Mouse (Mus musculus): ENCODE results near the gene Uqcc2. TPM values are rescaled to one million over a fixed set of nuclear protein-coding genes. Genes with fewer than 3 reads are reported as not detected.

Uqcc2 gene
- polyA plus RNA-seq, 1 experiment from 2014 or later: 385 TPM

- Histone ChIP-seq H3K27ac (ENCODE audit: low read depth, low read length) (no peak overlapping the region), H3K27me3 (replicated peaks; ENCODE audit: control insufficient read depth, insufficient read depth, low read length) (no peaks in the 10 kb centered on the region), H3K4me3 (ENCODE audit: low read depth, low read length) (no peak overlapping the region), H3K36me3 (ENCODE audit: control insufficient read depth, insufficient read depth, low read length) (no peaks in the 10 kb centered on the region), H3K9ac (ENCODE audit: low read length) (no peak overlapping the region), H3K4me1 (ENCODE audit: control insufficient read depth, insufficient read depth, low read length) (peaks cover 9% of the 10 kb centered on the region; the same call in 1 of the 2 replicates), H3K4me2 (ENCODE audit: low read length) (no peak overlapping the region), H3K9me3 (replicated peaks; ENCODE audit: control insufficient read depth, low read length) (no peaks in the 10 kb centered on the region)
- ATAC-seq: peak; percentile 68
- WGBS: 20% methylated on average over 14 of the region's 14 CpGs
- DNase-seq (ENCODE audit: low spot score): peak; percentile 50
Observed at GRCm38 (mm10) chr17:27175196-27175874, 41.6 kb upstream of the Uqcc2 start.

DNA sequence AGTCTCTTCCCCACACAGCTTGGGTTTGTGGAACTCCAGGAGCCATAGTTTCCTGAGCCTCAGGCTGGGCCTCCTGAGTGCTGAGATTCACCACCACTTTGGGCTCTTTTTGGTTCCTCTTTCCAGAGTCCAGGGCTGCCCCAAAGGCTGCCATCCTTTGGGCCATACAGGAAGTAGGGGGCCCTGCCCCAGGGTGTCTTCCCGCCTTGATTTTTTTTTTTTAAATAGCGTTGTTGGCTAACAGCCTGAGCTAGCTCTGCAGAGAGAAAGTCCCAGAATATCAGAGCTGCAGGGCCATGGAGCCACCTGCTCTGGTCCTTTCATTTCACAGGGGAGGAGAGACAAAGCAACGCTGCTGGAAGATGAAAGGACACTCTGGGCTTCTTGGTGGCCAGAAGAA is 40.0 kb upstream of the Uqcc2 start:
- no peaks in the 10 kb centered on the region for H3K9me3 ChIP-seq (replicated peaks; ENCODE audit: control insufficient read depth, low read length)
- no peak overlapping the region for H3K9ac ChIP-seq (ENCODE audit: low read length)
- H3K4me1 ChIP-seq (ENCODE audit: control insufficient read depth, insufficient read depth, low read length): peaks cover 9% of the 10 kb centered on the region; the same call in 1 of the 2 replicates
- no peak overlapping the region for H3K4me2 ChIP-seq (ENCODE audit: low read length)
- no peak for DNase-seq (ENCODE audit: low spot score)
- no peaks in the 10 kb centered on the region for H3K36me3 ChIP-seq (ENCODE audit: control insufficient read depth, insufficient read depth, low read length)
- no peak for ATAC-seq
- no peak overlapping the region for H3K4me3 ChIP-seq (ENCODE audit: low read depth, low read length)
- 66% methylated on average over 3 of the region's 3 CpGs for WGBS
- no peak overlapping the region for H3K27ac ChIP-seq (ENCODE audit: low read depth, low read length)
- no peaks in the 10 kb centered on the region for H3K27me3 ChIP-seq (replicated peaks; ENCODE audit: control insufficient read depth, insufficient read depth, low read length)

GRCm38 (mm10) chr17:27172459-27172858 is 38.7 kb upstream of the Uqcc2 start:
- Histone ChIP-seq H3K27ac (ENCODE audit: low read depth, low read length) (no peak overlapping the region), H3K4me1 (ENCODE audit: control insufficient read depth, insufficient read depth, low read length) (peaks cover 9% of the 10 kb centered on the region; the same call in 1 of the 2 replicates), H3K9ac (ENCODE audit: low read length) (no peak overlapping the region), H3K4me2 (ENCODE audit: low read length) (no peak overlapping the region), H3K36me3 (ENCODE audit: control insufficient read depth, insufficient read depth, low read length) (no peaks in the 10 kb centered on the region), H3K27me3 (replicated peaks; ENCODE audit: control insufficient read depth, insufficient read depth, low read length) (no peaks in the 10 kb centered on the region), H3K9me3 (replicated peaks; ENCODE audit: control insufficient read depth, low read length) (no peaks in the 10 kb centered on the region), H3K4me3 (ENCODE audit: low read depth, low read length) (no peak overlapping the region)
- no peak for DNase-seq (ENCODE audit: low spot score)
- WGBS: 88% methylated on average over 9 of the region's 9 CpGs
- ATAC-seq: no peak

DNA sequence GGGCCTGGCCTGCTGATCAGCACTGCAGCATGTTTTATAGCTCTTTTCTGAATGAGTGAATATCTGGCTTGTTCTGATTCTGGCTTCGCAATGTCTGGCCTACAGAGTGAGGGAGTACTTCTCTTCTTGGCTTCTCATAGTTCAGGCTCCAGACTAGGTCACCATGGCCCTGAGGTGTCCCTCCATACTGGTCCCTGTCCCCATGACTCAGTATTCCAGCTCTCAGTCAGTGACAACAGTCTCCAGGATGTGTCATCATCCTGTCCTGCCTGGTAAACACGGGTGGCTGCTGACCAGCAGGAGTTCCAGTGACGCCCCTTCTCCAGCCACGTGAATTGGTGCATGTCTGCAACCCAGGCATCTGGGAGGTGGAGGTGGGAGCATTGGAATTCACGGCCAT is 37.4 kb upstream of the Uqcc2 start:
- H3K27me3 ChIP-seq (replicated peaks; ENCODE audit: control insufficient read depth, insufficient read depth, low read length): no peaks in the 10 kb centered on the region
- H3K9me3 ChIP-seq (replicated peaks; ENCODE audit: control insufficient read depth, low read length): no peaks in the 10 kb centered on the region
- DNase-seq (ENCODE audit: low spot score) (no peak), ATAC-seq (no peak)
- H3K36me3 ChIP-seq (ENCODE audit: control insufficient read depth, insufficient read depth, low read length): no peaks in the 10 kb centered on the region
- peaks cover 9% of the 10 kb centered on the region; the same call in 1 of the 2 replicates for H3K4me1 ChIP-seq (ENCODE audit: control insufficient read depth, insufficient read depth, low read length)
- no peak overlapping the region for H3K27ac ChIP-seq (ENCODE audit: low read depth, low read length)
- H3K4me3 ChIP-seq (ENCODE audit: low read depth, low read length): no peak overlapping the region
- no peak overlapping the region for H3K9ac ChIP-seq (ENCODE audit: low read length)
- WGBS: 73% methylated on average over 5 of the region's 5 CpGs
- no peak overlapping the region for H3K4me2 ChIP-seq (ENCODE audit: low read length)

- peaks cover under 1% of the 10 kb centered on the region; the same call in 1 of the 2 replicates for H3K4me1 ChIP-seq (ENCODE audit: control insufficient read depth, insufficient read depth, low read length)
- H3K9ac ChIP-seq (ENCODE audit: low read length): no peak overlapping the region
- no peak for ATAC-seq
- no peak overlapping the region for H3K4me3 ChIP-seq (ENCODE audit: low read depth, low read length)
- no peak overlapping the region for H3K4me2 ChIP-seq (ENCODE audit: low read length)
- H3K36me3 ChIP-seq (ENCODE audit: control insufficient read depth, insufficient read depth, low read length): no peaks in the 10 kb centered on the region
- no peak for DNase-seq (ENCODE audit: low spot score)
- H3K27ac ChIP-seq (ENCODE audit: low read depth, low read length): no peak overlapping the region
- WGBS: 81% methylated on average over 11 of the region's 11 CpGs
- no peaks in the 10 kb centered on the region for H3K27me3 ChIP-seq (replicated peaks; ENCODE audit: control insufficient read depth, insufficient read depth, low read length)
- no peaks in the 10 kb centered on the region for H3K9me3 ChIP-seq (replicated peaks; ENCODE audit: control insufficient read depth, low read length)
Observed at GRCm38 (mm10) chr17:27169952-27170695, 36.4 kb upstream of the Uqcc2 start.

- Histone ChIP-seq H3K4me1 (ENCODE audit: control insufficient read depth, insufficient read depth, low read length) (no peaks in the 10 kb centered on the region), H3K4me2 (ENCODE audit: low read length) (no peak overlapping the region), H3K9ac (ENCODE audit: low read length) (no peak overlapping the region), H3K27ac (ENCODE audit: low read depth, low read length) (no peak overlapping the region), H3K4me3 (ENCODE audit: low read depth, low read length) (no peak overlapping the region), H3K27me3 (replicated peaks; ENCODE audit: control insufficient read depth, insufficient read depth, low read length) (no peaks in the 10 kb centered on the region), H3K36me3 (ENCODE audit: control insufficient read depth, insufficient read depth, low read length) (no peaks in the 10 kb centered on the region), H3K9me3 (replicated peaks; ENCODE audit: control insufficient read depth, low read length) (no peaks in the 10 kb centered on the region)
- ATAC-seq (no peak), DNase-seq (ENCODE audit: low spot score) (no peak)
- 97% methylated on average over 4 of the region's 4 CpGs for WGBS
Observed at GRCm38 (mm10) chr17:27168569-27168968, 34.9 kb upstream of the Uqcc2 start.

- no peaks in the 10 kb centered on the region for H3K36me3 ChIP-seq (ENCODE audit: control insufficient read depth, insufficient read depth, low read length)
- 66% methylated on average over 4 of the region's 4 CpGs for WGBS
- H3K9ac ChIP-seq (ENCODE audit: low read length): no peak within 1 kb of the TSS
- DNase-seq (ENCODE audit: low spot score) (no peak), ATAC-seq (no peak)
- no peaks in the 10 kb centered on the region for H3K27me3 ChIP-seq (replicated peaks; ENCODE audit: control insufficient read depth, insufficient read depth, low read length)
- no peak within 1 kb of the TSS for H3K4me3 ChIP-seq (ENCODE audit: low read depth, low read length)
- no peaks in the 10 kb centered on the region for H3K4me1 ChIP-seq (ENCODE audit: control insufficient read depth, insufficient read depth, low read length)
- H3K9me3 ChIP-seq (replicated peaks; ENCODE audit: control insufficient read depth, low read length): no peaks in the 10 kb centered on the region
- no peak within 1 kb of the TSS for H3K4me2 ChIP-seq (ENCODE audit: low read length)
- no peak within 1 kb of the TSS for H3K27ac ChIP-seq (ENCODE audit: low read depth, low read length)
Observed at GRCm38 (mm10) chr17:27167545-27167944, 33.8 kb upstream of the Uqcc2 start, which contains the start of gene Ip6k3. Gene Ip6k3 (minus strand): TSS chr17:27167795.

DNA sequence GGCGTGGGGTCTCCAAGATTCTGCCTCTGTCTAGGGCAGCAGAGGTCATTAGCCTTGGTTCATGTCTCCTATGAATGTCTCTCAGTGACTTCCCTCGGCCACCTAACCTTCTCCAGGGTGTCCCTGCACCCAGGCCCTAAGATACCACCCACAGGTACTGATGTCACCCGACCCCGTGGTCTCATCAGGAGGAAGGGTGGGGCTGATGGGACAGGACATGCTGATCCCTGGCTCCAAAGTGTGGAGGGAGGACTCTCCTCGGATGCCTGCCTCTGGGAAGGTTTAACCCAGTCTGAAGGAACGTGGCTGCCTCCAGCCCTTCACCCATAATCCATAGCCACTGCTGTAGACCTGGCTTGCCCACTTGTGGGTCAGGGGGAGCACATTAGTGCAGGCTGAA is 33.2 kb upstream of the Uqcc2 start:
- H3K4me2 ChIP-seq (ENCODE audit: low read length): no peak overlapping the region
- no peak overlapping the region for H3K4me3 ChIP-seq (ENCODE audit: low read depth, low read length)
- no peak for DNase-seq (ENCODE audit: low spot score)
- no peaks in the 10 kb centered on the region for H3K4me1 ChIP-seq (ENCODE audit: control insufficient read depth, insufficient read depth, low read length)
- no peaks in the 10 kb centered on the region for H3K9me3 ChIP-seq (replicated peaks; ENCODE audit: control insufficient read depth, low read length)
- ATAC-seq: no peak
- H3K27me3 ChIP-seq (replicated peaks; ENCODE audit: control insufficient read depth, insufficient read depth, low read length): no peaks in the 10 kb centered on the region
- H3K36me3 ChIP-seq (ENCODE audit: control insufficient read depth, insufficient read depth, low read length): no peaks in the 10 kb centered on the region
- no peak overlapping the region for H3K27ac ChIP-seq (ENCODE audit: low read depth, low read length)
- WGBS: 62% methylated on average over 6 of the region's 6 CpGs
- no peak overlapping the region for H3K9ac ChIP-seq (ENCODE audit: low read length)
